Mouse (Mus musculus): ENCODE measurements around the gene B4galt5. TPM values are rescaled to one million over a fixed set of nuclear protein-coding genes. Genes with fewer than 3 reads are reported as not detected.

The B4galt5 gene
- total and polyA plus RNA-seq, 3 experiments, result 12.5 to 17.6 (median 13.5) TPM

GRCm38 (mm10) chr2:167265806-167266205 is 83.2 kb downstream of the B4galt5 start:
- in situ Hi-C loops (cut with MboI; ENCODE audit: low pct_ligation_motif_present, low pct_unique_long_range_greater_than_20kb, low sequenced_read_pairs), result no loop called here
- DNase-seq (ENCODE audit: extremely low read depth), result no peak
- dilution Hi-C loops (cut with MboI; ENCODE audit: extremely low pct_ligation_motif_present, extremely low pct_unique_long_range_greater_than_20kb, low sequenced_read_pairs), result no loop called here

DNA sequence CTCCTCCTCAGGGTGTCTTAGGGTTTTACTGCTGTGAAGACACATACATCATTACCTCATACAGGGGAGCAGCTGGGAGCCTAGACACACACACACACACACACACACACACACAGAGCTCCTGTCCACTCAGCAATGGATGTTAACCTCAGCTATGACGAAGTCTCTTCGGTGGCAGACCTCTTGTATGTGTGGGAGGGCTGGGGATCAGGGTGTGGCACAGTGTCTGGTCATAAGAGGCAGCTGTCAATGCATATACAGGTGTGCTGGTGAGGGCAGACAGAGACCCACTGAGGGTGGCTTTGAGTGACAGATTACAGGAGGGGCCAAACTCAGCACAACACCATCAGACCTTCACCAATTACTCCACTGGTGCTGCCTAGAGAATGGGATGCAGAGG is 84.0 kb downstream of the B4galt5 start:
- no peaks in the 10 kb centered on the region for H3K27me3 ChIP-seq (replicated peaks)
- H3K79me2 ChIP-seq (replicated peaks; ENCODE audit: control insufficient read depth, extremely low read depth, insufficient read depth, poor library complexity, severe bottlenecking), result no peaks in the 10 kb centered on the region
- TF ChIP-seq PAX5 (IDR thresholded peaks at IDR 0.05; ENCODE audit: low read length) (no peak), RCOR1 (conservative IDR thresholded peaks at IDR 0.05; ENCODE audit: low read depth, low read length) (no peak), E2F4 (IDR thresholded peaks at IDR 0.05; ENCODE audit: insufficient replicate concordance, low read depth, low read length) (no peak), ZMIZ1 (IDR thresholded peaks at IDR 0.05; ENCODE audit: low read depth, low read length) (no peak)
- no peak overlapping the region for H3K4me2 ChIP-seq (ENCODE audit: insufficient read depth, low read depth, poor library complexity, severe bottlenecking)
- no peak overlapping the region for H3K27ac ChIP-seq (ENCODE audit: insufficient read depth, low read depth)
- peaks cover 7 to 14% of the 10 kb centered on the region in 2 experiments for H3K4me1 ChIP-seq (ENCODE audit: control insufficient read depth in 1 of 2, insufficient read depth in 2 of 2)
- DNase-seq (ENCODE audit: extremely low read depth), result no peak
- H3K9ac ChIP-seq (ENCODE audit: insufficient read depth, low read depth), result no peak overlapping the region
- in situ Hi-C loops (cut with MboI; ENCODE audit: low pct_ligation_motif_present, low pct_unique_long_range_greater_than_20kb, low sequenced_read_pairs), result no loop called here
- dilution Hi-C loops (cut with MboI; ENCODE audit: extremely low pct_ligation_motif_present, extremely low pct_unique_long_range_greater_than_20kb, low sequenced_read_pairs), result no loop called here
- no peak overlapping the region for H3K4me3 ChIP-seq (replicated peaks in 1 of 3; ENCODE audit: low read depth in 2 of 3, low read length in 2 of 3, poor library complexity in 1 of 3)
- no peaks in the 10 kb centered on the region for H3K36me3 ChIP-seq (replicated peaks in 1 of 2; ENCODE audit: control insufficient read depth in 1 of 2, insufficient read depth in 1 of 2, low read length in 1 of 2)
- H3K9me3 ChIP-seq (replicated peaks; ENCODE audit: low read length), result peaks cover 5% of the 10 kb centered on the region

More at GRCm38 (mm10) chr2:167265806-167266205, 83.2 kb downstream of the B4galt5 start:
- no peak overlapping the region for H3K4me2 ChIP-seq (ENCODE audit: insufficient read depth, low read depth, poor library complexity, severe bottlenecking)
- no peak overlapping the region for H3K27ac ChIP-seq (ENCODE audit: insufficient read depth, low read depth)
- H3K9me3 ChIP-seq (replicated peaks; ENCODE audit: low read length), result peaks cover 5% of the 10 kb centered on the region
- no peak overlapping the region for H3K9ac ChIP-seq (ENCODE audit: insufficient read depth, low read depth)
- H3K79me2 ChIP-seq (replicated peaks; ENCODE audit: control insufficient read depth, extremely low read depth, insufficient read depth, poor library complexity, severe bottlenecking), result no peaks in the 10 kb centered on the region
- no peaks in the 10 kb centered on the region for H3K36me3 ChIP-seq (replicated peaks in 1 of 2; ENCODE audit: control insufficient read depth in 1 of 2, insufficient read depth in 1 of 2, low read length in 1 of 2)
- H3K27me3 ChIP-seq (replicated peaks), result no peaks in the 10 kb centered on the region
- H3K4me3 ChIP-seq (replicated peaks in 1 of 3; ENCODE audit: low read depth in 2 of 3, low read length in 2 of 3, poor library complexity in 1 of 3), result no peak overlapping the region
- TF ChIP-seq KAT2A (IDR thresholded peaks at IDR 0.05; ENCODE audit: insufficient replicate concordance, low read length), result no peak
- no peak for TF ChIP-seq ZKSCAN1 (IDR thresholded peaks at IDR 0.05; ENCODE audit: borderline replicate concordance, low read depth, low read length)
- TF ChIP-seq TCF12 (IDR thresholded peaks at IDR 0.05; ENCODE audit: low read depth, low read length), result no peak
- TF ChIP-seq EP300 (IDR thresholded peaks at IDR 0.05; ENCODE audit: low read length), result no peak
- no peak for TF ChIP-seq ZMIZ1 (IDR thresholded peaks at IDR 0.05; ENCODE audit: low read depth, low read length)
- TF ChIP-seq MAX (IDR thresholded peaks at IDR 0.05; ENCODE audit: low read length), result no peak
- no peak for TF ChIP-seq POLR2A (IDR thresholded peaks at IDR 0.05; ENCODE audit: low read depth, low read length)
- TF ChIP-seq ZNF384 (IDR thresholded peaks at IDR 0.05; ENCODE audit: low read depth, low read length), result no peak
- H3K4me1 ChIP-seq (ENCODE audit: control insufficient read depth in 1 of 2, insufficient read depth in 2 of 2), result peaks cover 7 to 20% of the 10 kb centered on the region in 2 experiments

- no peaks in the 10 kb centered on the region for H3K36me3 ChIP-seq (replicated peaks in 1 of 2; ENCODE audit: control insufficient read depth in 1 of 2, insufficient read depth in 1 of 2, low read length in 1 of 2)
- no peak overlapping the region for H3K4me2 ChIP-seq (ENCODE audit: insufficient read depth, low read depth, poor library complexity, severe bottlenecking)
- no peak overlapping the region for H3K9ac ChIP-seq (ENCODE audit: insufficient read depth, low read depth)
- in situ Hi-C loops (cut with MboI; ENCODE audit: low pct_ligation_motif_present, low pct_unique_long_range_greater_than_20kb, low sequenced_read_pairs), result no loop called here
- TF ChIP-seq USF2 (conservative IDR thresholded peaks at IDR 0.05; ENCODE audit: low read depth, low read length) (no peak), ZNF384 (IDR thresholded peaks at IDR 0.05; ENCODE audit: low read depth, low read length) (no peak)
- H3K9me3 ChIP-seq (replicated peaks; ENCODE audit: low read length), result peaks cover 5% of the 10 kb centered on the region
- DNase-seq (ENCODE audit: extremely low read depth), result no peak
- H3K4me3 ChIP-seq (replicated peaks in 1 of 3; ENCODE audit: low read depth in 2 of 3, low read length in 2 of 3, poor library complexity in 1 of 3), result no peak overlapping the region
- dilution Hi-C loops (cut with MboI; ENCODE audit: extremely low pct_ligation_motif_present, extremely low pct_unique_long_range_greater_than_20kb, low sequenced_read_pairs), result no loop called here
- H3K79me2 ChIP-seq (replicated peaks; ENCODE audit: control insufficient read depth, extremely low read depth, insufficient read depth, poor library complexity, severe bottlenecking), result no peaks in the 10 kb centered on the region
- peaks cover 7 to 14% of the 10 kb centered on the region in 2 experiments; a peak in 3 of 4 replicates for H3K4me1 ChIP-seq (ENCODE audit: control insufficient read depth in 1 of 2, insufficient read depth in 2 of 2)
- no peaks in the 10 kb centered on the region for H3K27me3 ChIP-seq (replicated peaks)
- no peak overlapping the region for H3K27ac ChIP-seq (ENCODE audit: insufficient read depth, low read depth)
These were observed 85.1 kb downstream of the B4galt5 start for GRCm38 (mm10) chr2:167263931-167264330.
